Mouse (Mus musculus): ENCODE results near the gene Srm. TPM values are rescaled to one million over a fixed set of nuclear protein-coding genes. Genes with fewer than 3 reads are reported as not detected.

Srm gene
- 10 to 100 TPM; 19.6 to 20.5 TPM for total RNA-seq (2023)

DNA sequence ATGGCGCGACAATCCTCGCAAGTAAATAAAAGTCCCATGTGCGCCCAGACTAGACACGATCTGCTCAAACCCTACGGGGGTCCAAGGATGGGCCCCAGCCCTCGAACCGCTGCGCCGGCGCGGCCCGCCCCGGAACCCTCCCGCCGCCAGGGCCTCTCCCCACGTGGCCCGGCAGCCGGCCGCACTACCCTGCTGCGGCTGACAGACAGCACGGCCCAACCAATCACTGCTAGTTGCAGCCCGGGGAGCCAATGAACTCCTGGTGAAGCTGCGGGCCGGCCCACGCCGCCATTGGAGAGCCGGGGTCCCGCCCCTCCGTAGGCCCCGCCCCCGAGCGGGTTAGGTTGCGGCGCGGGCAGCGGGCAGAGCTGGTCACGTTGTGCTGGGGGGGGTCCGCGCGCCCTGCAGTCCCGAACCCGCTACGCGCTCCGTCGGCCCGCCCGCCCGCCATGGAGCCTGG lies at the start of gene Srm:
TSS of gene Srm (plus strand) at position 333 of the 460 bp plus-strand sequence.

DNA sequence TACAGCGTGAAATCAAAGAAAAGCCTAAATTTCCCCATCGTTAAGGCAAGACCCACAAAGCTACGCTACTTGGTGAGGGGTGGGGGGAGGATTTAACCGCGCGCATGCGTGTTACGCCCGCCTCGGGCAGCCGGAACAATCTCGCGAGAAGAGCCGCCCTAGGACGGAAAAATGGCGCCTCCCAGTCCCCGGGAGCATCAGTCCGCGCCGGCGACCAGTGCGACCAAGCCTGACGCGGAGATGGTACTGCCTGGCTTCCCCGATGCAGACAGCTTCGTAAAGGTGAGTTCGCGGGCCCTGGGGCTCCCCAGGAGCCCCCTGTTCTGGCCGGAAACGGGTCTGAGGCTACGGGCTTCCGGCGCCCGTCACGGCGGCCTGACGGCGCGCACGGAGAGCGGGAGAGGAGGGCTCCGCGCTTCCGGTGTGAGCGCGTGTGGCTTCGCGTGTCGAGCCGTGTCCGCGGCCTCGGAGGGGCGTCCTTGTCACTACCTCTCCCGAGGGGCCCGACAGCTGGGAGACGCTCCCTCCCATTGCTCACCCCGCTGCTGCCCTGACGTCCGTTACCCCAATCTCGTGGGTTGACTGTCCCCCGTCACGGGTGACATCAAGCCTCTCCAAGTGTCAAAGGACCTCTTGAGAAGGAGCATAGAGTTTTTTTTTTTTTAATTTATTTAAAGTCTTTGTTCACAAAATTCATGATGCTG lies 32.9 kb upstream of the Srm start, which contains the start of gene Exosc10:
TSS of gene Exosc10 (plus strand) at position 133 of the 704 bp plus-strand sequence.

GRCm38 (mm10) chr4:148602357-148603120 lies 11.2 kb downstream of the Srm start, which contains the start of gene Masp2:
TSS of gene Masp2 (plus strand) at chr4:148602554.

GRCm38 (mm10) chr4:148626623-148627185 lies 35.4 kb downstream of the Srm start, which contains the start of gene Tardbp:
TSS of gene Tardbp (minus strand) at chr4:148627019.

GRCm38 (mm10) chr4:148643291-148644156 lies 52.2 kb downstream of the Srm start, which contains the start of gene Gm572:
TSS of gene Gm572 (plus strand) at chr4:148643317.

Other genes starting within 250 kb of the Srm start
- gene Ubiad1, start 146.7 kb upstream of the Srm start, total RNA-seq (2023): 1 to 10 TPM; 4.9 to 5.0 TPM
- 10 to 100 TPM; 23.1 to 25.3 TPM for gene Mtor, start 142.9 kb upstream of the Srm start, total RNA-seq (2023)
- not detected for gene Angptl7, start 91.0 kb upstream of the Srm start, total RNA-seq (2023)
- gene Exosc10, start 33.1 kb upstream of the Srm start, total RNA-seq (2023): 10 to 100 TPM; 41.8 to 42.7 TPM
- gene Masp2, start 11.1 kb downstream of the Srm start, total RNA-seq (2023): under 1 TPM in 1 of 2 experiments, not detected in 1; 0.60 TPM
- 100 to 1,000 TPM; 160 to 166 TPM for gene Tardbp, start 35.5 kb downstream of the Srm start, total RNA-seq (2023)
- not detected for gene Gm572, start 51.8 kb downstream of the Srm start, total RNA-seq (2023)
- gene Casz1, start 212.9 kb downstream of the Srm start, total RNA-seq (2023): 10 to 100 TPM; 14.9 to 15.0 TPM